Mouse (Mus musculus) CH12.LX (cell line): ENCODE results near the gene Nbea. TPM values are rescaled to one million over a fixed set of nuclear protein-coding genes. Genes with fewer than 3 reads are reported as not detected.
"Not testable (repeated sequence)": the region's sequence is repeated elsewhere in the genome, so short reads cannot be mapped to it uniquely, and the experiment has no call there.

Experiments used
- DNase-seq: peaks from one replicate; pipeline ENCODE4 v3.0.0-alpha.2; 2013; ENCODE audit errors: extremely low read depth
- H3K27ac ChIP-seq: 2 replicates; pipeline ENCODE4 v1.5.1; 2012; ENCODE audit warnings: low read depth, mild to moderate bottlenecking, control low read depth, moderate library complexity; ENCODE audit not compliant: insufficient read depth
- H3K27me3 ChIP-seq: replicated peaks from 2 replicates; pipeline ENCODE3; 2012; ENCODE audit warnings: inconsistent platforms
- H3K36me3 ChIP-seq, 2 experiments: replicated peaks in 1 of 2; 2 replicates each; pipeline versions ENCODE3 to v1.6.1; 2012; ENCODE audit warnings: inconsistent platforms in 1 of 2, low read length in 1 of 2, mild to moderate bottlenecking in 1 of 2, mixed read lengths in 1 of 2, moderate library complexity in 1 of 2; ENCODE audit not compliant: control insufficient read depth in 1 of 2, insufficient read depth in 1 of 2
- H3K4me1 ChIP-seq, 2 experiments: 2 replicates each; pipeline ENCODE4 v1.6.1; 2012; ENCODE audit warnings: inconsistent platforms in 1 of 2, moderate library complexity in 1 of 2; ENCODE audit not compliant: insufficient read depth in 2 of 2, control insufficient read depth in 1 of 2
- H3K4me2 ChIP-seq: 2 replicates; pipeline ENCODE4 v1.6.1; 2012; ENCODE audit warnings: low read depth, mild to moderate bottlenecking, control low read depth; ENCODE audit not compliant: poor library complexity, insufficient read depth, severe bottlenecking
- H3K4me3 ChIP-seq, 3 experiments: fragments of 150-350 bp in 1 of 3; sonication (generic) in 1 of 3; replicated peaks in 1 of 3; 2 replicates each; pipeline versions ENCODE3 to v1.5.1; 2011 to 2012; ENCODE audit warnings: low read depth in 2 of 3, low read length in 2 of 3, mild to moderate bottlenecking in 2 of 3, moderate library complexity in 2 of 3, control low read depth in 1 of 3, improper control_type of control experiment in 1 of 3, inconsistent platforms in 1 of 3, mixed read lengths in 1 of 3; ENCODE audit not compliant: poor library complexity in 1 of 3
- H3K79me2 ChIP-seq: replicated peaks from 2 replicates; pipeline ENCODE4 v1.6.1; 2012; ENCODE audit warnings: mild to moderate bottlenecking, moderate library complexity; ENCODE audit not compliant: control insufficient read depth, poor library complexity, insufficient read depth, severe bottlenecking; ENCODE audit errors: extremely low read depth
- H3K9ac ChIP-seq: 2 replicates; pipeline ENCODE4 v1.6.1; 2012; ENCODE audit warnings: low read depth, mild to moderate bottlenecking, control low read depth, moderate library complexity; ENCODE audit not compliant: insufficient read depth
- H3K9me3 ChIP-seq: replicated peaks from 2 replicates; pipeline ENCODE3; 2012; ENCODE audit warnings: low read length, inconsistent platforms, mixed read lengths
- CHD1 ChIP-seq: IDR thresholded peaks from 2 replicates; pipeline ENCODE4 v1.6.1; 2012; ENCODE audit warnings: low read depth, low read length, improper control_type of control experiment, inconsistent platforms
- CHD2 ChIP-seq: IDR thresholded peaks from 2 replicates; pipeline ENCODE4 v1.6.1; 2011; ENCODE audit warnings: low read length, improper control_type of control experiment
- CTCF ChIP-seq, 2 experiments: IDR thresholded peaks in 1 of 2; conservative IDR thresholded peaks in 1 of 2; 2 replicates each; pipeline ENCODE4 v1.5.1; 2011 to 2012; ENCODE audit warnings: low read depth in 2 of 2, low read length in 2 of 2, improper control_type of control experiment in 1 of 2, inconsistent platforms in 1 of 2, mild to moderate bottlenecking in 1 of 2, moderate library complexity in 1 of 2
- ETS1 ChIP-seq: conservative IDR thresholded peaks from 2 replicates; pipeline ENCODE4 v1.6.1; 2012; ENCODE audit warnings: low read depth, mild to moderate bottlenecking, inconsistent platforms, low read length, improper control_type of control experiment, moderate library complexity
- JUND ChIP-seq: conservative IDR thresholded peaks from 2 replicates; pipeline ENCODE4 v1.6.1; 2011; ENCODE audit warnings: low read depth, low read length, improper control_type of control experiment
- KAT2A ChIP-seq: IDR thresholded peaks from 2 replicates; pipeline ENCODE4 v1.6.1; 2012; ENCODE audit warnings: low read length, improper control_type of control experiment, inconsistent platforms; ENCODE audit not compliant: insufficient replicate concordance
- MAFK ChIP-seq: IDR thresholded peaks from 2 replicates; pipeline ENCODE4 v1.6.1; 2011; ENCODE audit warnings: low read length, improper control_type of control experiment; ENCODE audit not compliant: insufficient replicate concordance
- MYC ChIP-seq: IDR thresholded peaks from 2 replicates; pipeline ENCODE4 v1.6.1; 2011; ENCODE audit warnings: low read depth, mild to moderate bottlenecking, improper control_type of control experiment, low read length
- NRF1 ChIP-seq: IDR thresholded peaks from 2 replicates; pipeline ENCODE4 v1.6.1; 2014; ENCODE audit warnings: low read depth, mild to moderate bottlenecking, inconsistent platforms, low read length, improper control_type of control experiment, moderate library complexity
- PAX5 ChIP-seq: IDR thresholded peaks from 2 replicates; pipeline ENCODE4 v1.6.1; 2012; ENCODE audit warnings: low read length, inconsistent platforms, mixed read lengths
- POLR2AphosphoS2 ChIP-seq: IDR thresholded peaks from 2 replicates; pipeline ENCODE4 v1.6.1; 2011; ENCODE audit warnings: low read depth, low read length, improper control_type of control experiment
- RAD21 ChIP-seq: IDR thresholded peaks from 2 replicates; pipeline ENCODE4 v1.6.1; 2011; ENCODE audit warnings: low read depth, mild to moderate bottlenecking, low read length, improper control_type of control experiment, moderate library complexity
- RCOR1 ChIP-seq: conservative IDR thresholded peaks from 2 replicates; pipeline ENCODE4 v1.6.1; 2012; ENCODE audit warnings: low read depth, mild to moderate bottlenecking, inconsistent platforms, low read length, improper control_type of control experiment
- SMC3 ChIP-seq: IDR thresholded peaks from 2 replicates; pipeline ENCODE4 v1.6.1; 2011; ENCODE audit warnings: low read depth, low read length, improper control_type of control experiment
- TBP ChIP-seq: conservative IDR thresholded peaks from 2 replicates; pipeline ENCODE4 v1.6.1; 2011; ENCODE audit warnings: low read depth, low read length, improper control_type of control experiment
- USF2 ChIP-seq: conservative IDR thresholded peaks from 2 replicates; pipeline ENCODE4 v1.6.1; 2011; ENCODE audit warnings: low read depth, low read length, improper control_type of control experiment
- ZMIZ1 ChIP-seq: IDR thresholded peaks from 2 replicates; pipeline ENCODE4 v1.6.1; 2012; ENCODE audit warnings: low read depth, mild to moderate bottlenecking, inconsistent platforms, low read length, improper control_type of control experiment
- dilution Hi-C: fragments of 300-500 bp; cut with MboI; formaldehyde crosslinking; loops from 2 replicates; pipeline ENCODE4 v1.14.3; 2020; ENCODE audit warnings: low sequenced_read_pairs; ENCODE audit not compliant: extremely low pct_unique_long_range_greater_than_20kb, extremely low pct_ligation_motif_present
- in situ Hi-C: fragments of 300-500 bp; cut with MboI; formaldehyde crosslinking; loops from 3 replicates; pipeline ENCODE4 v1.14.3; 2019; ENCODE audit warnings: low sequenced_read_pairs, low pct_ligation_motif_present, low pct_unique_long_range_greater_than_20kb, mixed read lengths
- polyA plus RNA-seq: library from polyadenylated mRNA; unstranded; fragments of >175 nt; gene quantifications from 2 replicates; pipeline ENCODE4 v1.2.1, GENCODE M21; 2012; ENCODE audit warnings: low read depth; ENCODE audit not compliant: insufficient read length
- total RNA-seq, 2 experiments: library from RNA; depleted of rRNA; stranded (reverse); fragments of 300-350 nt in 1 of 2; fragments of >200 nt in 1 of 2; gene quantifications; 2 replicates each; pipeline ENCODE4 v1.2.3; 2012 to 2014

Gene Nbea
- total and polyA plus RNA-seq, 3 experiments, result 0.04 TPM; not detected in 2

GRCm38 (mm10) chr3:55976986-55977385 lies 206.5 kb downstream of the Nbea start:
- H3K4me3 ChIP-seq, H3K4me2 ChIP-seq, H3K79me2 ChIP-seq, H3K36me3 ChIP-seq, dilution Hi-C loops, H3K9me3 ChIP-seq, H3K9ac ChIP-seq, DNase-seq, in situ Hi-C loops, H3K27ac ChIP-seq, H3K27me3 ChIP-seq, H3K4me1 ChIP-seq: not testable (repeated sequence)

GRCm38 (mm10) chr3:55965723-55966156 lies 217.8 kb downstream of the Nbea start:
- no peaks in the 10 kb centered on the region for H3K36me3 ChIP-seq
- H3K4me2 ChIP-seq, result no peak overlapping the region
- H3K27me3 ChIP-seq, result no peaks in the 10 kb centered on the region
- H3K4me3 ChIP-seq, result no peak overlapping the region
- DNase-seq, result no peak
- peaks cover 34% of the 10 kb centered on the region for H3K9me3 ChIP-seq
- no peaks in the 10 kb centered on the region for H3K79me2 ChIP-seq
- no peak overlapping the region for H3K9ac ChIP-seq
- H3K4me1 ChIP-seq, result no peaks in the 10 kb centered on the region
- TF ChIP-seq ETS1 (no peak), MAFK (no peak), CTCF (conservative IDR thresholded peaks at IDR 0.05 in 1 of 2, IDR thresholded peaks at IDR 0.05 in 1 of 2; ENCODE audit: low read depth in 2 of 2, low read length in 2 of 2) (no peak), CHD2 (no peak), ZMIZ1 (no peak), MYC (no peak), SMC3 (no peak), CHD1 (no peak), USF2 (no peak), RCOR1 (no peak), PAX5 (no peak), TBP (no peak)
- in situ Hi-C loops (no loop called here), dilution Hi-C loops (no loop called here)
- no peak overlapping the region for H3K27ac ChIP-seq

GRCm38 (mm10) chr3:55963032-55963431 lies 220.5 kb downstream of the Nbea start:
- Histone ChIP-seq H3K4me3 (no peak overlapping the region), H3K9ac (no peak overlapping the region), H3K27me3 (no peaks in the 10 kb centered on the region), H3K4me2 (no peak overlapping the region), H3K4me1 (no peaks in the 10 kb centered on the region), H3K79me2 (no peaks in the 10 kb centered on the region), H3K27ac (no peak overlapping the region), H3K36me3 (no peaks in the 10 kb centered on the region), H3K9me3 (peaks cover 35% of the 10 kb centered on the region)
- TF ChIP-seq RAD21 (no peak), RCOR1 (no peak), POLR2AphosphoS2 (no peak), JUND (no peak), PAX5 (no peak), KAT2A (no peak), TBP (no peak), CTCF (conservative IDR thresholded peaks at IDR 0.05 in 1 of 2, IDR thresholded peaks at IDR 0.05 in 1 of 2; ENCODE audit: low read depth in 2 of 2, low read length in 2 of 2) (no peak), CHD1 (no peak), NRF1 (no peak), MYC (no peak)
- no peak for DNase-seq
- in situ Hi-C loops (no loop called here), dilution Hi-C loops (no loop called here)
